In genomic region chr6:39344020-39344419, GRCm38 (mm10) we compare ENCODE assay signal across 8 mouse cellular contexts. TPM values are rescaled to one million over a fixed set of nuclear protein-coding genes. Genes with fewer than 3 reads are reported as not detected.
DNase-seq lines count a peak whose midpoint lies in the region; ATAC-seq lines count a peak whose summit lies in the region.

No protein-coding gene starts in this region.

- no peak overlapping the region for H3K27ac ChIP-seq in forebrain, embryonic 10.5 days
- no peak overlapping the region for H3K27ac ChIP-seq in heart, embryonic 16.5 days (ENCODE audit: low read length)
- no peak overlapping the region for H3K27ac ChIP-seq in liver, embryonic 13.5 days
- H3K27ac ChIP-seq in neural tube, embryonic 12.5 days, result no peak overlapping the region

- no peak overlapping the region for H3K4me3 ChIP-seq in forebrain, embryonic 10.5 days
- H3K4me3 ChIP-seq in heart, embryonic 16.5 days (ENCODE audit: low read length), result no peak overlapping the region
- H3K4me3 ChIP-seq in liver, embryonic 13.5 days (replicated peaks), result no peak overlapping the region
- no peak overlapping the region for H3K4me3 ChIP-seq in neural tube, embryonic 12.5 days

- peaks cover 48% of the 10 kb centered on the region for H3K36me3 ChIP-seq in forebrain, embryonic 10.5 days (replicated peaks)
- H3K36me3 ChIP-seq in heart, embryonic 16.5 days (ENCODE audit: control insufficient read depth, insufficient read depth), result peaks cover 10% of the 10 kb centered on the region
- peaks cover 8% of the 10 kb centered on the region; the same call in 1 of the 2 replicates for H3K36me3 ChIP-seq in liver, embryonic 13.5 days
- peaks cover 32% of the 10 kb centered on the region for H3K36me3 ChIP-seq in neural tube, embryonic 12.5 days

- WGBS in forebrain, embryonic 10.5 days, result 22% methylated on average over 12 of the region's 12 CpGs
- WGBS in heart, embryonic 16.5 days, result 21% methylated on average over 12 of the region's 12 CpGs
- WGBS in liver, embryonic 13.5 days (ENCODE audit: insufficient replicate concordance), result 24% methylated on average over 12 of the region's 12 CpGs
- 23% methylated on average over 12 of the region's 12 CpGs for WGBS in neural tube, embryonic 12.5 days

- H3K4me2 ChIP-seq in heart, embryonic 16.5 days (ENCODE audit: low read depth, low read length), result no peak overlapping the region
- no peak overlapping the region for H3K4me2 ChIP-seq in liver, embryonic 13.5 days
- H3K4me2 ChIP-seq in neural tube, embryonic 12.5 days (replicated peaks), result no peak overlapping the region

- H3K27me3 ChIP-seq in forebrain, embryonic 10.5 days (ENCODE audit: poor library complexity, severe bottlenecking), result peaks cover 4% of the 10 kb centered on the region; the same call in 1 of the 2 replicates
- no peaks in the 10 kb centered on the region for H3K27me3 ChIP-seq in heart, embryonic 16.5 days (ENCODE audit: control insufficient read depth, insufficient read depth, low read length)
- H3K27me3 ChIP-seq in liver, embryonic 13.5 days, result no peaks in the 10 kb centered on the region
- H3K27me3 ChIP-seq in neural tube, embryonic 12.5 days (replicated peaks), result no peaks in the 10 kb centered on the region

- no peaks in the 10 kb centered on the region for H3K9me3 ChIP-seq in forebrain, embryonic 10.5 days
- no peaks in the 10 kb centered on the region for H3K9me3 ChIP-seq in heart, embryonic 16.5 days (replicated peaks; ENCODE audit: control insufficient read depth, low read length)
- no peaks in the 10 kb centered on the region for H3K9me3 ChIP-seq in liver, embryonic 13.5 days (replicated peaks)
- no peaks in the 10 kb centered on the region for H3K9me3 ChIP-seq in neural tube, embryonic 12.5 days

- peaks cover 53% of the 10 kb centered on the region for H3K4me1 ChIP-seq in forebrain, embryonic 10.5 days
- no peaks in the 10 kb centered on the region for H3K4me1 ChIP-seq in heart, embryonic 16.5 days (ENCODE audit: control insufficient read depth, insufficient read depth, low read length)
- H3K4me1 ChIP-seq in liver, embryonic 13.5 days (replicated peaks), result no peaks in the 10 kb centered on the region
- H3K4me1 ChIP-seq in neural tube, embryonic 12.5 days, result peaks cover 36% of the 10 kb centered on the region

- peak; percentile 32 for DNase-seq in c-Kit-negative CD71-positive TER-119-positive erythroid progenitor cells, embryonic 14.5 days (ENCODE audit: low read depth, low spot score)
- peak; percentile 85 for DNase-seq in forebrain, embryonic 10.5 days (ENCODE audit: extremely low spot score, low spot score)
- DNase-seq in kidney, postnatal 14 days, result peak; percentile 83
- DNase-seq in liver, embryonic 13.5 days, result peak; percentile 55
- DNase-seq in telencephalon, adult 2 months (ENCODE audit: low read depth, low spot score), result peak; percentile 32

- H3K9ac ChIP-seq in heart, embryonic 16.5 days (ENCODE audit: low read length), result no peak overlapping the region
- H3K9ac ChIP-seq in liver, embryonic 13.5 days, result no peak overlapping the region
- no peak overlapping the region for H3K9ac ChIP-seq in neural tube, embryonic 12.5 days

- ATAC-seq in CD4-positive, CD25-positive, alpha-beta regulatory T cell, adult 4 months, result peak; percentile 73
- peak; percentile 58; the same call in 1 of the 2 replicates for ATAC-seq in heart, embryonic 16.5 days (replicated peaks; ENCODE audit: extremely low read depth, insufficient read depth, low FRiP score)
- 0 out of 2 replicates have a peak, but pooled peaks have one; percentile 50 for ATAC-seq in liver, embryonic 13.5 days (ENCODE audit: low read depth)
- peak; percentile 19; the same call in 1 of the 2 replicates for ATAC-seq in neural tube, embryonic 12.5 days (ENCODE audit: low FRiP score, low read depth)

RNA-seq across cellular contexts. Expression of gene Slc37a3, which starts 33.5 kb away (rescaled TPM):
- 10 to 100 TPM; 37.0 to 55.1 TPM for polyA plus RNA-seq in CD4-positive, CD25-positive, alpha-beta regulatory T cell, adult 4 months (2017; shearing (Covaris generic))
- 38.8 and 41.0 TPM in 2 replicates for polyA plus RNA-seq in forebrain, embryonic 10.5 days (2016; fragmentation: Nextera tagmentation; extraction: Ambion mirVana)
- polyA plus RNA-seq in heart, embryonic 16.5 days (2015; fragmentation: Nextera tagmentation; extraction: Ambion mirVana), result 28.4 and 30.9 TPM in 2 replicates
- polyA plus RNA-seq in liver, embryonic 13.5 days (2015; fragmentation: Nextera tagmentation; extraction: Ambion mirVana), result 6.8 and 8.0 TPM in 2 replicates
- polyA plus RNA-seq in neural tube, embryonic 12.5 days (2016; fragmentation: Nextera tagmentation; extraction: Ambion mirVana), result 57.1 and 63.6 TPM in 2 replicates

RNA-seq across cellular contexts. Expression of gene Rab19, which starts 37.0 kb away (rescaled TPM):
- 10 to 100 TPM; 65.0 to 65.3 TPM for polyA plus RNA-seq in CD4-positive, CD25-positive, alpha-beta regulatory T cell, adult 4 months (2017; shearing (Covaris generic))
- polyA plus RNA-seq in forebrain, embryonic 10.5 days (2016; fragmentation: Nextera tagmentation; extraction: Ambion mirVana), result 0.48 and 0.67 TPM in 2 replicates
- 1.1 and 1.9 TPM in 2 replicates for polyA plus RNA-seq in heart, embryonic 16.5 days (2015; fragmentation: Nextera tagmentation; extraction: Ambion mirVana)
- polyA plus RNA-seq in liver, embryonic 13.5 days (2015; fragmentation: Nextera tagmentation; extraction: Ambion mirVana), result 0.18 and 0.27 TPM in 2 replicates
- 0.32 and 0.33 TPM in 2 replicates for polyA plus RNA-seq in neural tube, embryonic 12.5 days (2016; fragmentation: Nextera tagmentation; extraction: Ambion mirVana)

Comparison
In these comparisons a context has a peak if more than half of its experiments do, and no peak if none do; other contexts are left out.
1. ATAC-seq: peak in every context shown above with its lines; median percentile 73 in CD4-positive, CD25-positive, alpha-beta regulatory T cell, adult 4 months; 58 in heart, embryonic 16.5 days; 50 in liver, embryonic 13.5 days; 19 in neural tube, embryonic 12.5 days.
2. DNase-seq: peak in every context shown above with its lines; median percentile 85 in forebrain, embryonic 10.5 days; 83 in kidney, postnatal 14 days; 55 in liver, embryonic 13.5 days; 32 in c-Kit-negative CD71-positive TER-119-positive erythroid progenitor cells, embryonic 14.5 days; 32 in telencephalon, adult 2 months.
3. RNA of gene Rab19, which starts 37.0 kb away (polyA plus RNA-seq): 65.0 to 65.3 TPM in CD4-positive, CD25-positive, alpha-beta regulatory T cell, adult 4 months; 1.1 to 1.9 TPM in heart, embryonic 16.5 days, 0.48 to 0.67 TPM in forebrain, embryonic 10.5 days, 0.32 to 0.33 TPM in neural tube, embryonic 12.5 days and 0.18 to 0.27 TPM in liver, embryonic 13.5 days; every median in the first group is over 10 times any median in the second.